Mouse (Mus musculus): ENCODE results near the gene Tagap1. TPM values are rescaled to one million over a fixed set of nuclear protein-coding genes. Genes with fewer than 3 reads are reported as not detected.
"Not testable (repeated sequence)": the region's sequence is repeated elsewhere in the genome, so short reads cannot be mapped to it uniquely, and the experiment has no call there.

Tagap1 gene
- total RNA-seq, 2 experiments from 2014 or later, result 11.0 to 17.0 TPM

DNA sequence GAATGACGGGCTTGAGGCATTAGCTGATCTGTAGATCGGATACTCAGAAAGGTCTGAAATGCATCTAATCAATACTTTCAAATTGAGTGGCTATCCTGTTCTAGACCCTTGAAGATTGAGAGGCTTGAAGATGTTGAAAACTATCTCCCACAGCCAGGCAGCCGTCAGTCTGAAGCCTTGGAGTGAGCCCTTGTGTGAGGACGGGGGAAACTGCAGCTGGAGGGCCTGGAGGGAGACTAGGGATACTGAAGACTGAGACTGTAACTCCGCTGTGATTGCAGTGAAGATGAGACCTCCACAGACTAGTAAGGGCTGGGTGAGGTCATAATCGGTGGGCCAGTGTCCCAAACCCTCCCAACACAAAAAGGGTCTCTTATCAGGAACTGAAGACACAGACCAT is 1.4 kb upstream of the Tagap1 start:
- not testable (repeated sequence) for DNase-seq

- not testable (repeated sequence) for DNase-seq
These were observed 435 bp upstream of the Tagap1 start for GRCm38 (mm10) chr17:6961181-6962000.

- DNase-seq, result not testable (repeated sequence)
These were observed 607 bp downstream of the Tagap1 start for GRCm38 (mm10) chr17:6960349-6960748.

DNA sequence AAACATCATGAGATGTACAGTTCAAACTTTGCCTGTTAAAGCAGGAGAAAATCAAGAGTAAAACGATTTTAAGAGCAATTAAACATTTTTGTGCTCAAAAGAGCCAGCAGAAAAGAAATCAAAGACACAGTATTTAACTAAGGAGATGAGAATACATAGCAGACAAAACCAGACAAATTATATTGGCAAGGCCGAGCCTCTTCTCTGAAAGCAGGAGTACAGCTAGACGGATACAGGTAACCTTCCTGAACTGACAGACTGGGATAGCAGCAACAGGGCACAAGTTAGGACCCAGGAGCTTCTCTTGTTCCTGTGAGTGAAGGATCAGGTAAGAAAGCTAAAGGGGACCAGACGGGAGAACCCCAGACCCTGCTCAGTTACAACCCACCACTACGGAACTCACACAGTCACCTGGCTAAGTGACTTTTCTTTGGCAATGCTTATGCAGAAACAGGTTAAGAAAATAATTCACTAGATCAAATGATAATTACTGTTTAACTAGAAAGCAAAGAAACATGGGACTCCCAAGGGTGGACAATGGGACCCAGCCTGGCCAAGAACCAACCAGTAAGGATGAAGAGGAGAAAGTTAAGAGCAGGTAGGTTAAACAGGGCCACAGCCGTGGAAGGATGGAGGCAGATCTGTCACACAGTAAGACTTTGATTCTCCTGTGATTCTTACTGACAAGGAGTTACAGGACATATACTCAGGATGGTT is 1.3 kb downstream of the Tagap1 start:
- DNase-seq, result not testable (repeated sequence)

- DNase-seq, result not testable (repeated sequence)
These were observed 2.1 kb downstream of the Tagap1 start for GRCm38 (mm10) chr17:6958881-6959280.

DNA sequence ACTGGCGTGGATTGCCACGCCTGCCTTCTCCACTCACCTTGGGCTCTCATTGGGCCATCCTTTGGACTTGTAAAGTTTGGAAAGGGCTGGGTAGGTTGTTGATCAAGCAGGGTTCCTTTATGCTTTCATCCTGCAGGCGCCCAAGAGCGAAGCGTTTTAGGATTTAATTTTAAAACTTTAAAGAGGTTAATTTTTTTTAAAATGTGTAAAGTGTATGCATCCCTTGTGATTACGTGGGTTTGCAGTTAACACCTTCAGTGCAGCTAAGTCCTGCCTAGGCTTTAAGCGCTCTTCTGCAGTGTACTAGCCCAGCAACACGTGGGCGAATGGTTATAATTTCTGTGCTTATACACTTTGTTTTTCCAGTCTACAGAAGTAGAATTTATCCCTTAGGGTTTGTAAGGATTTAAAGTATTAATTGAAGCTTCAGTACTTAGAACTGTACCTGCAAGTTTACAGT is 12.2 kb downstream of the Tagap1 start:
- DNase-seq, result not testable (repeated sequence)

DNA sequence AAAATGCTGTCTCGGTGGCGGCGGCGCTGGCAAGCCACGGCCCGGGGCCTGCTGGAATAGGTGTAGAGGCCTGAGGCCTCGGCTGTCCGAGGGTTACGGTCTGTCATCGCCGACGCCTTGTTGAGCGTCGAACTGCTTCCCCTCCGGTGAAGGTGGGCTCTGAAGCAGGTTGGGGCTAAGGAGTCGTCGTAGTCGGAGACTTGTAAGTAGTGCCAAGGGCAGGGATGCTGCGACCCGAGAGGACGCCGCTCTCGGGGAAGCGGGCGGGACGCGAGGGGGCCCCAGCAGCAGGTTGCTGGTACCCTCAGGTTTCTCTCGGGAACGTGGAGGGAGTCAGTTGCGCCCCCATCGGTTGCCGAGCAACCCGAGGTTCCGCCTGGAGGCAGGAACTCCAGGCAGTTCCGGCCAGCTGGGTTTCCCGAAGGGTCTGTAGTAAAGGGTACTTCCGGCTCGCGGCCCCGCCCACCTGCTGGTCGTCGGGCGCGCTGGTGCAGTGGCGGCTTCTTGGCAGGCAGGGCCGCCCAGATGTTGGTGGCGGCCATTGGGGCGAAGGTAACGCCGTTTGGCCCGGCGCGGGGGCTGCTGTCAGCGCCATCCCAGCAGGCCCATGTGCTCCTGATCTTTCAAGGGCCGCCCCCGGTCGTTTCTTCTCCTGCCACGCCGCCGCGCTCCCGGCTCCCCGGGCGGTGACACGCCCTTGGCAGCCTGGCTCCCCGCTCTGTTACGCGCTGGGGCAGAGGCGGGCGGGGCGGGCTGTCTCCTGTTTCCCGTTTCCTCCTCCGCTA is 12.8 kb downstream of the Tagap1 start, which contains the start of gene Rsph3b:
Rsph3b (minus strand) TSS at position 699 of the 785 bp plus-strand sequence.
- peak; percentile 91 for DNase-seq

DNA sequence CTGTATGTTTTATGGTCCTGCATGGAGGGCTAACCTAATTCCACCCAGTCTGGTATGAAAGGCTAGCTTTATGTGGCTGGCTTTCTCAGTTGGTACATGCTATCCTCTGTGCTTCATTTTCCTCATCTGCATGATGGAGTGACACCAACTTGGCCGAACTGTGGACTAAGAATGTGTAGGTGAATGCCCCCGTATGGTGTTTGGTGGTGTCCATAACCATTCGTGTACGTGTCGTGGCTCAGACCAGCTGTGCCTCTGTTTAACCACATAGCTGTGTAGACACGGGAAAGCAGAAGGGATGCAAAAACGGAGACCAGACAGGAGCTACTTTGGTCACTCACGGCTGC is 13.3 kb downstream of the Tagap1 start:
- DNase-seq, result not testable (repeated sequence)

GRCm38 (mm10) chr17:6942560-6942959 is 18.4 kb downstream of the Tagap1 start:
- DNase-seq, result not testable (repeated sequence)

DNA sequence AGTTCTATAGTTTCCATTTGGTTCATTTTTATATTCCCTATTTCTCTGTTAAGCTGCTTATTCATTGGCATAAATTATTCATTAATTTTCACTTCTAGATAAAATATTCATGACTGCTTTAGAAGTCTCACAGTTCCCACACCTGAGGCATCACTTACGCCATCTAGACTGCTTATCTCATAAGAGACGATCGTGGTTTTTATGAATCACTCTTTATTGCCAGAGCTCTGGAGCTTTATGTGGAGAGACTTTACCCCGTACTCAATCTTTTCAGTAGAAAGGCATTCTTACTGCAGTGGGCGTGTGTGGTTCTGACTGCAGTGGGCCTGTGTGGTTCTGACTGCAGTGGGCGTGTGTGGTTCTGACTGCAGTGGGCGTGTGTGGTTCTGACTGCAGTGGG is 29.3 kb downstream of the Tagap1 start:
- not testable (repeated sequence) for DNase-seq

GRCm38 (mm10) chr17:6920351-6920894 is 40.5 kb downstream of the Tagap1 start:
- not testable (repeated sequence) for DNase-seq

DNA sequence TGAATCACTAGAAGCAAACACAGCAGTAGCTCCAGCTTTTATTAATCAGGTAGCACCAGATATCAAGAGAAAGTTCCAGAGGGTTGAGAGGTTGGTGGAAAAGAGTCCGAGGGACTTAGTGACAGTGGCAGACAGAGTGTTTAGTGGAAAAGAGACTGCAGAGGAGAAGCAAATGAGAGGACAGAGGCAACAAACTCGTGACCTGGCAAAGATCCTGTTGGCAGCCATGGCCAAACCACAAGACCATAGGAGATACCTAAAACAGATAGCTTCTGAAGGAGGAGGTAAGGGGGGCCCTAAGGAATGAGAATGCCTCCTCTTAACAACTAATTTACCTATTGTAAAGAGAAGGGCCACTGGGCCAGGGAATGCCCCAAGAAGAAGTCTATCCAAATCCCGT is 41.6 kb downstream of the Tagap1 start:
- DNase-seq, result not testable (repeated sequence)

GRCm38 (mm10) chr17:6915282-6915681 is 45.7 kb downstream of the Tagap1 start:
- not testable (repeated sequence) for DNase-seq

GRCm38 (mm10) chr17:6914066-6914465 is 46.9 kb downstream of the Tagap1 start:
- DNase-seq, result not testable (repeated sequence)

Other genes with a start within 250 kb of the Tagap1 start
- 10 to 100 TPM; 18.2 to 21.2 TPM for gene Ezr, start 178.4 kb downstream of the Tagap1 start, total RNA-seq (2021)
- gene Rsph3b, start 12.5 kb downstream of the Tagap1 start, total RNA-seq (2021), result 10 to 100 TPM; 41.9 to 45.7 TPM
- gene Rnaset2b, start 9.5 kb upstream of the Tagap1 start, total RNA-seq (2021), result 100 to 1,000 TPM; 295 to 316 TPM
- under 1 TPM in 1 of 2 experiments, not detected in 1; 0.55 TPM for gene Gm49721, start 17.7 kb upstream of the Tagap1 start, total RNA-seq (2021)
- gene Gm1604a, start 64.4 kb upstream of the Tagap1 start, total RNA-seq (2021), result not detected
- gene Rps6ka2, start 209.0 kb upstream of the Tagap1 start, total RNA-seq (2021), result 10 to 100 TPM; 12.9 to 23.2 TPM

Data from adrenal gland, postnatal 10 days (tissue).